Mouse (Mus musculus) CD4-positive, CD25-positive, alpha-beta regulatory T cell, adult 2 months (primary cell): ENCODE measurements around the gene Plac1.

ENCODE experiments used
- DNase-seq: peaks from one replicate; pipeline ENCODE4 v3.0.0-alpha.2; 2012; ENCODE audit warnings: low read depth, low spot score

Plac1 gene

GRCm38 (mm10) chrX:53046911-53047310, 193.0 kb downstream of the Plac1 start:
- DNase-seq = no peak

- no peak for DNase-seq
Observed at GRCm38 (mm10) chrX:53046033-53046432, 193.9 kb downstream of the Plac1 start.

GRCm38 (mm10) chrX:53045187-53045903, 194.6 kb downstream of the Plac1 start:
- DNase-seq = no peak

- DNase-seq = no peak
Observed at GRCm38 (mm10) chrX:53041006-53041405, 198.9 kb downstream of the Plac1 start.

DNA sequence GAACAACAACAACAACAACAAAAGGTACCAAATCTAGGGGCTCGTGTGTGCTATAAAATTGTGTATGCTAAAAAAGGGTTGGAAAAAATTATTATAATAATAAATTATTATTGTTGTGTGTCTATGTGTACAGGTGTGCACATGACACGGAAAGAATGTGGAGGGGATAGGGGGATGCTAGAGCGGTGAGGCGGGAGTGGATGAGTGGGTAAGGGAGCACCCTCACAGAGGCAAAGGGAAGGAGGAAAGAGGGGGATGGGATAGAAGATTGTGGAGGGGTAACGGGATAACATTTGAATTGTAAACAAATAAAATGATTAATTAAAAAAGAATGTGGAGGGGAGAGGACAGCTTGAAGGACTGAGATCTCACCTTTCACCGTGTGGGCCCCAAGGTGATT, 199.8 kb downstream of the Plac1 start:
- no peak for DNase-seq

GRCm38 (mm10) chrX:53039651-53040050, 200.3 kb downstream of the Plac1 start:
- DNase-seq = no peak

- no peak for DNase-seq
Observed at GRCm38 (mm10) chrX:53038194-53038593, 201.7 kb downstream of the Plac1 start.

- no peak for DNase-seq
Observed at GRCm38 (mm10) chrX:53029559-53029958, 210.4 kb downstream of the Plac1 start.

- DNase-seq = no peak
Observed at GRCm38 (mm10) chrX:53025471-53026223, 214.3 kb downstream of the Plac1 start.

- peak; percentile 1 for DNase-seq
Observed at GRCm38 (mm10) chrX:53024268-53024667, 215.6 kb downstream of the Plac1 start.

GRCm38 (mm10) chrX:53023021-53023420, 216.9 kb downstream of the Plac1 start:
- no peak for DNase-seq
